Mouse (Mus musculus) heart, adult 9 months (tissue): ENCODE results near the gene Wdr45.
"Not testable (repeated sequence)": the region's sequence is repeated elsewhere in the genome, so short reads cannot be mapped to it uniquely, and the experiment has no call there.

ENCODE experiments used
- DNase-seq, 2 experiments: peaks; one replicate each; pipeline ENCODE4 v3.0.0; 2022; ENCODE audit warnings: low spot score in 2 of 2

Gene Wdr45

DNA sequence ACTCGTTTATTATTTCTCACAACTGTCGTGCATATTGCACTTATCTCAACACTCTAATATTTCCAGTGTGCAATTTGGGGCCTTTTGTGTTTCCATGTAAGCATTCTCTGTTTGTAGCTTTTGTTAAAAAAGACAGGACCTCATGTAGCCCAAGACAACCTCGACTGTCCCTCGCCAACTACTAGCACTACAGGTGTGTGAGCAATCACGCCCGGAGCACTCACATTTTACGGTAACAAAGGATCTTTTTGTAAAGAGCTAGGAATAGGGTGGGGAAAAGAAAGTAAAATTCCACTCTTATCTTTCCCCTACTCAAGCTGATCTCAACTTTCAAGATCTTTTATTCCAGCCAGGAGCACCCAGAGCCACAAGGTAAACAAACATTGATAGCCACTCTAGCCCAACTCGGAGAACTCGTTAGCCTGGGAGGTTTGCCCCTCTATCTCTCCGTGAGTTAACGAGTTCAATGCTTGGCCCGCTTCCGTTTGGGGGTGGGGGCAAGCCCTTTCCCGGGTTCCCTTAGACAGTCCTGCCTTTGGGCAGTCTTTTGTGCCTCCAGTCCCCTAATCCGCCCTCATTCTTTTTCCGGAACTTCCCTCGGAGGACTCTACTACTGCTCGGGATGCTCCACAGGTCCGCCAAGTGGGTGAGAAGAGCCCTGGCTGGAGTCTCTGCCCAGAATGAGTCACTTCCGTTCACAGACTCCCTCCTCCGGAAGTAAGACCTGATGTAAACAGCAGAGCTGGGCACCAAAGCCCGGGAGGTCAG, 7.6 kb downstream of the Wdr45 start, which contains the start of gene Gm45208:
Gm45208 (plus strand) TSS at position 732 of the 768 bp plus-strand sequence.
- DNase-seq, result peak; percentile 73 to 83

DNA sequence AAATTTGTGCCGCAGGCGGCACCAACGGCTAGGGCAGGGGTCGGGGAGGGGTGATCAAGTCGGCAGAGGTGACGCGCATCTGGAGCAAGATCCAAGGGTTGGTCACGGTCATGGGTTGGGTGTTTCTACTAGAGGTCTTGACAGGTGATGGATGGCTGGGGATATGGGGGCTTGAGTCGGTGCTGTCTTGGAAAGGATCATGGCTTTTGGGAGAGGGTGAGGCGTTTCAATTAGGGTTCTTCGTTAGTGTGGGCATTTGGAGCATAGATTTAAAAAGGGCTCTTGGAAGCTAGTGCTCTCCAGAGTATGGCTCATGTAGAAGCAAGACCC, 8.1 kb downstream of the Wdr45 start:
- no peak for DNase-seq

DNA sequence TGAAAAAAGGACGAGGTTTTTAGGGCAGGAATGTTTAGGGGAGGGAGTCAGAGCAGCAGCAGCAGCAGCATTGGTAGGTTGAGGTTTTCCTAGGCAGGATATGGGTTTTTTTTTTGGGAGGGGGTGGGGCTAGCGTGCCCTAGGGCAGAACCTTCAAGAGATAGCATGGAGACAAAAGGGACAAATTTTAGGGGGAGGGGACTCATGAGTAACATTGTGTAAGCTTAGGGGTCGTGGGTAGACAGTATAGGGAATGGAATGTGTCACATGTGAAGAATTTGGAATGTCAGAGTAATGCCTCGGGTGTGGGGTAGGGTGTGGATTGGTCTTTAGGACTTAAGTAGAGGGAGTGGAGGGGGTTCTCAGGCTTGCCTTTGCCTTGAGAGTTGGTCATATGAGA, 8.6 kb downstream of the Wdr45 start:
- DNase-seq, result no peak

DNA sequence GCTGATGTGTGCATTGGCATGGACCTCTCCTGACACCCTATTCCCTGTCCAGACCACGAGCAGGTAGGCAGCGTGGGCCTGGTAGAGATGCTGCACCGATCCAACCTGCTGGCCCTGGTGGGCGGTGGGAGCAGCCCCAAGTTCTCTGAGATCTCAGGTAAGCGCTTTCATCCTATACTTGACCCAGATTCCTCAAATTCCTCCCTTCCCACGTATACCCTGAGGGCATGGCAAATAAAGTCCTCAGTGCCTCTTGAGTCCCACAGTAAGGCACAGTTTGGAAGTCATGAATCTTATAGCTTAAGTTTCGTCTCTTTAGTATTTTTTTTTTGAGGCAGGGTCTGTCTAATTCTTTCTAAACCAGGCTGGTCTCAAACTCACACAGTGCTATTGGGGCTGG, 10.0 kb downstream of the Wdr45 start:
- DNase-seq, result no peak

DNA sequence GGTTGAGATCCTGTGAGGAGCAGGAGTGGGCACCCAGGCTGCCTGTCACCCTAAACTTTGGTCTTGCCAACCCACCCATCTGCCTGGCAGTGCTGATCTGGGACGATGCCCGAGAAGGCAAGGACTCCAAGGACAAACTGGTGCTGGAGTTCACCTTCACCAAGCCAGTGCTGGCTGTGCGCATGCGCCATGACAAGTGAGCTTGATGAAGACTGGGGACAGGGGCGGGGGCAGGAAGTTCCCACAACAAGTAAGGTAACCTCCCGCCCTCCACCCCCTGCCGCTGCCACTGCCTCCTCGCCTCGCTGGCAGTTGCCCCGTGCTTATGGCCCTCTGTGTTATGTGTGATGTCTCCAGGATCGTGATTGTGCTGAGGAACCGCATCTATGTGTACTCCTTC, 11.7 kb downstream of the Wdr45 start:
- DNase-seq, result no peak

DNA sequence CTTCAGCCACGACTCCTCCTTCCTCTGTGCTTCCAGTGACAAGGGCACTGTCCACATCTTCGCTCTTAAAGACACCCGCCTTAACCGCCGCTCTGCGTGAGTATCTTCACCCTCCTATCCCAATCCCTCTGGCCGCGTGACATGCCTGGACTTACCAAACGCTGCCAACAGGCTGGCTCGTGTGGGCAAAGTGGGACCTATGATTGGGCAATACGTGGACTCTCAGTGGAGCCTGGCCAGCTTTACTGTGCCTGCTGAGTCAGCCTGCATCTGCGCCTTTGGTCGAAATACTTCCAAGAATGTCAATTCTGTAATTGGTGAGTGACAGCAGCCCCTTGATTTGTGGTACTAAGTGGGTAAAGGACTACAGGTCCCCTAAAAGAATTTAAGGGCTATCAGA, 13.0 kb downstream of the Wdr45 start:
- no peak for DNase-seq

DNA sequence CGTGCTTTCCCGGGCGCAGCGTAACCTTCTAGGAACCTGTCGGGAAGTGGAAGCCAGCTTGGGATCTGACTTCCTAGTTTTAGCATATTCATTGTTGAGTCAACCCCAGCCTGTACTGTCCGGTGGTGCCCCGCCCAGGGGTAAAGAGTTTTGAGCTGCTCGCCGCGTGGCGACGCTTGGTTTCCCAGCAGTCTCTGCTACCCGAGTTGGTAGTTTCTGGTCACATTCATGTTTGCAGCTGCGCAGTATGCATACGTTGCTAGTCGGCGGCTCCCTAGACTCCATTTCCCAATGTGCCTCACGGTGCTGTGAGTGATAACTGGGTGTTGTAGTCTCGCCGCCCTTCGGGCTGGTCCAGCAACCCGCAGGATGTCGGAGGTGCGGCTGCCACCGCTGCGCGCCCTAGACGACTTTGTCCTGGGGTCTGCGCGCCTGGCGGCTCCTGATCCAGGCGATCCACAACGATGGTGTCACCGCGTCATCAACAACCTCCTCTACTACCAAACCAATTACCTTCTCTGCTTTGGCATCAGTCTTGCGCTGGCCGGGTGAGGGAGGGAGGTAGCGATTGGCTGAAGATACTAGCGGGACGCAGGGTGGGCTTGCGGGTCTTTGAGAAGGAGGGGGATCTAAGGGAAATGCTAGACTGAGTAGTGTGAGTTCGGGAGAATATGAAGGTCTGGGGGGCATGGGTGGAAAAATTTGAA, 14.2 kb downstream of the Wdr45 start, which contains the start of gene Praf2:
Praf2 (plus strand) TSS at position 225 of the 707 bp plus-strand sequence.
- peak; percentile 85 to 89 for DNase-seq

DNA sequence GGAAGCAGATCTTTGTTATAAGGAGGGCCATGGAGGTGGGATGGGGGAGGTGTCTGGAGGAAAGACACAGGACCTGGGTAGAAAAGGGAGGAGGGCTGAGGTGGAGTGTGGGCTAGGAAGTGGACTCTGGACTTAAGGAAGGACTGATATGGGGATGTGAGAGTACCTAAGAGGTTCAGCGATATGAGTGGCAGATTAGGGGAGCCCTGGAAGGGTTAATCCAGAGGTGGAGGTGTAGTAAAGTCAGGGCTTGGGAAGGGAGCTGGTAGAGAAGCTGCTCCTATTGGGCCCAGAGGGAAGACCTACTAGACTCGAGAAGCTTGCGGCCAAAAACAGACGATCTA, 14.8 kb downstream of the Wdr45 start:
- no peak for DNase-seq

DNA sequence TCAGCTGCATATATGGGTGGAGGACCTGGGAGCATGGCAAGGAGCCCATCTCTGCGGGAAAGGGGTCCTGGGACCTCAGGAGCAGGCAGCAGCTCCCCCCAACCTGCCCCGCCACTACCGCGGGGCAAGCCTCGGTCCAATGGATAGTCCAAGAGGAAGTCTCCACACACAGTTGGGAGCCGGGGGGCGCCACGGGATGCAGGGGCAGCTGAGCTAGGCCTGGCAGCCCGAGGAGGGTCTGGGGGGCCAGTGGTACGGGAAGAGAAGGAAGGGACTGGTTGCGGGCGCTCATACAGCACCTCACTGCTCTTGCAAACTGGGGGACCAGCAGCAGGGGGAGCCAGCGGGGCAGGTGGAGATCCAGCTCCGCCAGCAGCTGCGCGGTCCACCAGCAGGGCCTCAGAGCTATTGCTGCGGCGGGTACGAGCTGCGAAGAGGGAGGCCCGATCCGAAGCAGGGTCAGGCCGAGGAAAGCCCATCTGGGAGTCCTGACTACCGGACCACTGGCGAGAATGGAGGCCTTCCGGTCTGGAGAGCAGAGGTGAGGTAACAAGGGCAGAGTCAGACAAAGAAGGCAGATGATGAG, 19.5 kb downstream of the Wdr45 start:
- peak; percentile 29 to 39 for DNase-seq

DNA sequence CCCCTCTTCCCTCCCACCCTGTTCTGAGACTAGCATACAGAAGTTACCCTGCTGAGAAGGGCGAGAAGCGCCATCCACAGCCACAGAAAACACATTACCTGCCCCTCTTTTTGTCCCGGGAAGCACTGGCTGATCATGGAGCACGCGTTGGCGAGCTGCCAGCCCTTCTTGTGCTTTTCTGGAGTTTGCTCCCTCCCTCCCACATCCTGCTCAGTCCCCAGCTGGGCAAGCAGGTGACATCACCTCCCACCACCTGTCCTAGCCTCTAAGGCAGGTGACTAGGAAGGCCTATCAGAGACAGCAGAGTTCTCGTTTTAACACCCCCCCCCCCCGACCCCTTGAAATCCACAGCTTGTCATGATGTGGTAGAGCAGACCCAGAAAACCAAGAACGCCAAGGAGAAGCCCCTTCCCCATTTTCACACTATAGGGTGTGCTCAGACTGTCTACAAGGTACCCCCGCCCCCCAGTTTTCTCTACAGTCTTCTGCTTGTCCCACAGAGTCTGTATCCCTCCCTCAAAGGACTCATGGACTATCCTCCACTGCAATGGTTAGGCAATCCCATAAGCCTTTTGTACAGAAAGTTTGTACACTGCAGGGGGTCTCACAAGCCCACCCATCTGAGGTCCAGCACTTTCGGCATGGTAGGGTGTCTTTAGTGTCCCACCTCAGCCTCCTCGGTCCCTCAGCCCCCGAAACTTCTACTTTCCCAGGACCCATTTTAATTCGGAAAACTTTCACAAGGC, 25.4 kb downstream of the Wdr45 start:
- no peak for DNase-seq

DNA sequence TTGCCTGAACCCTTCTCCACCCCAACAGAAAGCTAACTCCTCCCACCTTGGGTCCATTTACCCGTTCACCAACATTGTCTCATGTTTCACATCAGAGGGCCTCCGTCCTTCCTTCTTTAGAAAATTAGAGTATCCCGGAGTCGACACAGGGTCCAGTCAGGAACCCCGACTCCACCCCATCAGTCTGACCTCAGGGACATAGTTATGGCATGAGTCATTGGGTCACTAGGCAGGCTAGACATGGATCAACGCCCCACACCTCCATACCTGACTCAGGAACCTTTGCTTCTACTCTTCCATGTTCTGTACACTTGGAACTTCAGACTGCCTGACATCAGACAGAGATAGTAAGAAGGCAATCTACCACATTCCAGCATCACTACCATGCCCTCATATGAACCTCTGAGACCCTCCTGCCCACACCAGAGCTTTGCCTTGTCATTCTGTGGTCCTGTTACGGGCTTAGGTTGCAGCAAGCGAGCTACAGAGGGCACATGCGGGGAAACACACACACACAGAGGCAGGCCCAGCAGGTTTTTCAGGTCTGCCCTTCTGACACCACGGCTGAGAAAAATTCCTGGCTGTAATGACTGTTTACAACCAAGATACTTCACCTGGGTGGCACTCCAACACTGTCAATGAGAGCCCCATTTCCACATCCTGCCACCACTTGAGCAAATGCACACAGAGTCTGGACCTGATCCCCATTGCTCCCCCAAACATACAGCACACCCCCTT, 26.1 kb downstream of the Wdr45 start:
- DNase-seq, result no peak

DNA sequence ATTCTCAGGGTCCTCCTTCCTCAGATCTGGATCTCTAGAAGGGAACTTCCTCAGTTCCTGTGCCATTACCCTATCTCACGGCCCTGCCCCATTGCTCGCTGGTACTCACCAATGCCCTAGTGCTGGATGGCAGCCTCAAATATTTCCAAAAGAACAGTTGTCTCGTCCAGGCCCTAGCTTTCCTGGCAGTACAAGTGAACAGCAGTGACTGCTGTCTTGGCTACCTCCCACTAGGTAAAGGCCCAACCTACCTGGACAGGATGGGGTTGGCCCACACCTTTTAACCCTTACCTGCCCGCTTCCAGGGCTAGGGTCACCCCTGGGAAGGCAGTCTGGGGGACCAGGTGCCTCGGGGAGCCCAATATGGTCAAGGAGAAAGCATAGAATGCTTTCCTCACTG, 27.0 kb downstream of the Wdr45 start:
- no peak for DNase-seq

DNA sequence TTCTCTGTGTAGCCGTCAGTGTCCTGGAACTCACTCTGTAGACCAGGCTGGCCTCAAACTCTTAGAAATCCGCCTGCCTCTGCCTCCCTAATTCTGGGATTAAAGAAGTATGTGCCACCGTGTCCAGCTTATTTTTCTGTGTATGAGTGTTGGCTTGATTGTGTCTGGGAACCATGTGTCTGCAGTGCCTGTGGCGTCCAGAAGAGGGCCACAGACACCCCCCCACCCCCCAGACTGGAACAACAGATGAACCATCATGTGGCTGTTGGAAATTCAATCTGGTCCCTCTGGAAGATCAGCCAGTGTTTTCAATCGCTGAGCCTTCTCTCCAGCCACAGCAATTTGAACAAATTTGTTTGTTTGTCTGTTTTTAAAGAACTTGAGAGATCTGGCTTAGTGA, 29.3 kb downstream of the Wdr45 start:
- DNase-seq, result no peak

DNA sequence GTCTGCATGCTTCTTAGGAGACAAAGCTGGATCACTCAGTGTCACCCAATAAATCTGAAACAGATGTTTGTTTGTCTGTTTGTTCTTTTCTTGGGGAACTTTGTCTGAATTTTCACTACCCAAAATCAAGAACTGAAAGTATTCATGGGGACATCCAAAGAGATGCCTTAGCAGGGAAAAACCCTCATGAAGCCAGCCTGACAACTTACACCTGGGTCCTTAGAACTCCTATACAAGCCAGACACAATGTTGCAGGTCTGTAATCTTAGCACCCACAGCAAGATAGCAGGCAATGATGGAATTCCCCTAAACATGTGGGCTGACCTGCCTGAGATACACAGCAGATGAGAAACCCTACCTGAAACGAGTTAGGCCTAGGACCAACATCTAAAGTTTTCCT, 30.8 kb downstream of the Wdr45 start:
- no peak for DNase-seq

DNA sequence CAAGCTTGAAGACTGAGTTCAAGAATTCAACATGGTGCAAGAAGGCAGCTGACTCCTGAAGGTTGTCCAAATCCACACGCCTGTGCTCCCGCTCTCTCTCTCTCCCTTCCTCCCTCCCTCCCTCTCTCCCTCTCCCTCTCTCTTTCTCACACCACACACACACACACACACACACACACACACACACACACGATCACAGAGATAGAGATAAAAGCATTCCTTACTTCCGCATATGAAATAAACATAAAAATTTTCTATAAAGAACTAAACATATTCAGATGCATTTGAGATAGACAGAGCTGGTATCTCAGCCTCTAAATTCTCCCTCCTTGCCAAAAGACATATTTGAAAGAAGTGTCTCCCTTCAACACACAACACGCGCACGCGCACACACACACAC, 31.3 kb downstream of the Wdr45 start:
- no peak for DNase-seq

DNA sequence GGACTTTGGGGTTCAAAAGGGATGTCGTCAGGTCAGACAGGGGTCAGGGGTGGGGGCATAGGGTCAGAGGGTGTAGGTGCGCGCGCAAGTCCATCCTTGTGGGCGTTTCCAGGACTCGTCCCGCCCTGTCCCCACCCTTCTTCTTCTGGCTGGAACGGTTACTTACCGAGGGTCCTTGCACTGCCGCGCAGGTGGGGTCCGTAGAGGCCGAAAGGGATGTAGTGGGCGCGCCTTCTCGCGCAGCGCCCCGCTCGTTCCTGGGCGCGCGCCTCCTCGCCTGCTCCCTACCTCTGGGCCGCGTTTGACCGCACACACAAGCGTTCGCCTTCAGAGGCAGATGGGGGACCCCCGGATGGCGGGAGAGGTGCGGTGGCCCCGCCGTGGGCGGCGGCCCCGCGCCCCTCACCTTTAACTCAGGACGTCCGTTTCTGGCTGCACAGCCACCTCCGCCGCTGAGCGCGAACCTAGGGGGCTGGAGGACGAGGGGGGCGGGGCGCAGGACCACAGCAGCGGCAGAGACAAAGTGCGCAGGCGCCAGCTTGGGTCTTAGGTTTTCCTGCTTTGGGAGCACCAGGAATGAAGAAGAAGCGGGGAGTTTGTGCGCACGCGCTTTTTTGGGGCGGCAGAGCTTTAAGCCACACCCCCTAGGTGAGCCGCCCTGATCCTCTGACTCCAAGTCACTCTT, 36.4 kb downstream of the Wdr45 start, which contains the start of gene Ccdc120:
Ccdc120 (minus strand) TSS at position 474 of the 685 bp plus-strand sequence.
- peak; percentile 33 to 50 for DNase-seq

DNA sequence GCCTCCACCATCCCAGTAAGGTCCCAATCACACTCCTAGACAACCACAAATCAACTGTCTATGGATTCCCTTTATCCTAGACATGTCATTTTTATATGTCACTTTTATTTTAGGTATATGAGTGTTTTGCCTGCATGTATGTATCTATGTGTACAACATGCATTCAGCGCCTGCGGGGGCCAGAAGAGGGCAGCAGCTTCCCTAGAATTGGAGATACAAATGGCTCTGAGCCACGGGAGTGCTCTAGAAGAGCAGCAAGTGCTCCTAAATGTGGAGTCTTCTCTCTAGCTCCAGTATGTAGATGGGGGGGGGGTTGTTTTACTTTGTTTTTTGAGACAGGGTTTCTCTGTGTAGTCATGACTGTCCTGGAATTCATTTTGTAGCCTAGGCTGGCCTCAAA, 39.5 kb downstream of the Wdr45 start:
- not testable (repeated sequence) for DNase-seq

DNA sequence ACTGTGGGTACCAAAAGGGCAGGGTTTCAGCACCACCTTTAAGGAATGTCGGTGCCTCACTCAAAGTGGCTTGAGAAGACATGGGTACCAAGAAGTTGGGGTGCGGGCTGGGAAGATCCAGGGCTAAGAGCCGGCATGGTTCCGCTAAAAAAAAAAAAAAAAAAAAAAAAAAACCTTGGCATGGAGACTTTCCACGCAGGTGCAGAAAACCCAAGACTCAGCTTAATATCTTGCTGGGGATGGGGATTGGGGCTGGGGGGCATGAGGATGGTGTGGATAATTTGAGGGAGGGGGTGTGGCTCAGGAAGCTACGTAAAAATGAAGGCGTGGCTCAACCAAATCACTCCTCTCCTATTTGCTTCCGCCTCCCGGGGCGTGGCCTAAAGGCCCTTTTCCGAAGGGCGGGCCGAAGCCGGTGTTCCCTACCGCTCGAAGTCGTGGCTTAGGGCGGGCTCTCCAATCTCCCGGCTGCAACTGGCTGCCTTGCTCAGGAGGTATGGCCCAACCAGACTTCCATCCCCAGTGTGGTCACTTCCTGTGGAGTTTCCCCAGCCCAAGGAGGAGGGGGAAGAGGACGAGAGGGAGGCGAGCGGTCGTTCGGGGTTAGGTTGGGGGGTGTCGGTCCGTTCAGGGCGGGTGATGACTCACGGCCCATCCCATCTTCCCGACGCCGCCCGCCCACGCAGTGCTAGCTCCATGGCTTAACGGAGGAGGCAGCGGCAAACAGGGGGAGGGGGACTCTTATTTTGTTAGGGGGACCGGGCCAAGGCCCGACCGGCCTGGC, 48.2 kb downstream of the Wdr45 start, which contains the start of gene Tfe3:
Tfe3 (plus strand) TSS at position 424 of the 784 bp plus-strand sequence.
- DNase-seq, result peak; percentile 94 to 96

DNA sequence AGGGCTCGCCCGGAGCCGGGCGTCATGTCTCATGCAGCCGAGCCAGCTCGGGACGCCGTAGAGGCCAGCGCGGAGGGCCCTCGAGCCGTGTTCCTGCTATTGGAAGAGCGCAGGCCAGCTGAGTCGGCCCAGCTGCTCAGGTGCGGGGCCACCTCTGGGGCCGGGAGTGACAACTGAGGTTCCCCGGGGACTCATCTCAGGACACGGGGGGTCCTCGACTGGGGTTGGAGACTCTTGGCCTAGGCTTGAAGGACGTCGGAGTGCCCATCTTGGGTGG, 48.7 kb downstream of the Wdr45 start:
- DNase-seq, result no peak
